ENCODE assay signal across 19 mouse cellular contexts in genomic region chr6:39061180-39061579, GRCm38 (mm10). TPM values are rescaled to one million over a fixed set of nuclear protein-coding genes. Genes with fewer than 3 reads are reported as not detected.
DNase-seq lines count a peak whose midpoint lies in the region; ATAC-seq lines count a peak whose summit lies in the region.
"Had no signal": no experiment of that assay in that cellular context is flagged by ENCODE, and none has a peak within 500 bp of the region (broad histone marks: within the 10 kb centered on the region; RNA-seq: fewer than 3 reads in every experiment).

No protein-coding gene starts in this region.

- WGBS in kidney, embryonic 15.5 days = 59% methylated on average over 4 of the region's 4 CpGs
- 22% methylated on average over 4 of the region's 4 CpGs for WGBS in hindbrain, embryonic 13.5 days
- 29% methylated on average over 4 of the region's 4 CpGs for WGBS in hindbrain, embryonic 16.5 days
- WGBS in midbrain, embryonic 15.5 days = 20% methylated on average over 4 of the region's 4 CpGs

- peaks cover 23% of the 10 kb centered on the region for H3K4me1 ChIP-seq in kidney, embryonic 15.5 days
- H3K4me1 ChIP-seq in hindbrain, embryonic 13.5 days (replicated peaks) = peaks cover 12% of the 10 kb centered on the region
- no peaks in the 10 kb centered on the region; the same call in none of the 2 replicates for H3K4me1 ChIP-seq in hindbrain, embryonic 16.5 days (ENCODE audit: control insufficient read depth, insufficient read depth, low read depth, low read length)
- H3K4me1 ChIP-seq in midbrain, embryonic 15.5 days = peaks cover 6% of the 10 kb centered on the region; the same call in 1 of the 2 replicates
- H3K4me1 ChIP-seq: embryonic facial prominence, embryonic 15.5 days had no signal

- H3K4me2 ChIP-seq in kidney, embryonic 15.5 days = no peak overlapping the region
- H3K4me2 ChIP-seq in hindbrain, embryonic 13.5 days = no peak overlapping the region
- H3K4me2 ChIP-seq in hindbrain, embryonic 16.5 days (ENCODE audit: low read length) = no peak overlapping the region
- no peak overlapping the region for H3K4me2 ChIP-seq in midbrain, embryonic 15.5 days
- H3K4me2 ChIP-seq: embryonic facial prominence, embryonic 15.5 days; forebrain, embryonic 12.5 days; heart, embryonic 15.5 days had no signal

- DNase-seq in kidney, adult 9 months = no peak
- DNase-seq in heart, postnatal 4 days = no peak
- DNase-seq in frontal cortex, postnatal 25 days (ENCODE audit: low spot score in 2 of 2) = no peak
- DNase-seq: cerebellum, adult 11-12 months; cerebellum, postnatal 36 days; gastrocnemius, adult 2 months; heart, adult 11 months; kidney, postnatal 10 days; right cerebral cortex, postnatal 14 days had no signal

- ATAC-seq in kidney, embryonic 15.5 days (replicated peaks; ENCODE audit: low FRiP score) = no peak
- peak; percentile 52 for ATAC-seq in hindbrain, embryonic 13.5 days (ENCODE audit: low FRiP score)
- ATAC-seq in hindbrain, embryonic 16.5 days = peak; percentile 55
- peak; percentile 52 for ATAC-seq in midbrain, embryonic 15.5 days (replicated peaks)
- ATAC-seq: inflammation-experienced regulatory T-cells, adult 6 months had no signal

- H3K9ac ChIP-seq in kidney, embryonic 15.5 days = no peak overlapping the region
- no peak overlapping the region for H3K9ac ChIP-seq in hindbrain, embryonic 13.5 days
- H3K9ac ChIP-seq in hindbrain, embryonic 16.5 days (ENCODE audit: low read depth, low read length) = no peak overlapping the region
- H3K9ac ChIP-seq in midbrain, embryonic 15.5 days = no peak overlapping the region
- H3K9ac ChIP-seq: embryonic facial prominence, embryonic 15.5 days; forebrain, embryonic 12.5 days; heart, embryonic 15.5 days had no signal

- no peaks in the 10 kb centered on the region for H3K36me3 ChIP-seq in kidney, embryonic 15.5 days
- no peaks in the 10 kb centered on the region for H3K36me3 ChIP-seq in hindbrain, embryonic 13.5 days
- no peaks in the 10 kb centered on the region for H3K36me3 ChIP-seq in hindbrain, embryonic 16.5 days (ENCODE audit: control insufficient read depth, insufficient read depth, low read length)
- no peaks in the 10 kb centered on the region for H3K36me3 ChIP-seq in midbrain, embryonic 15.5 days (replicated peaks)
- H3K36me3 ChIP-seq: embryonic facial prominence, embryonic 15.5 days; forebrain, embryonic 12.5 days; G1E; heart, embryonic 15.5 days had no signal

- no peaks in the 10 kb centered on the region for H3K27me3 ChIP-seq in kidney, embryonic 15.5 days
- H3K27me3 ChIP-seq in hindbrain, embryonic 13.5 days = no peaks in the 10 kb centered on the region
- no peaks in the 10 kb centered on the region for H3K27me3 ChIP-seq in hindbrain, embryonic 16.5 days (replicated peaks; ENCODE audit: control insufficient read depth, insufficient read depth, low read length)
- no peaks in the 10 kb centered on the region for H3K27me3 ChIP-seq in midbrain, embryonic 15.5 days (replicated peaks)
- H3K27me3 ChIP-seq: embryonic facial prominence, embryonic 15.5 days; forebrain, embryonic 12.5 days; heart, embryonic 15.5 days had no signal

- H3K27ac ChIP-seq in kidney, embryonic 15.5 days = 0 out of 2 replicates have a peak overlapping the region, but pooled peaks have one; percentile 7
- H3K27ac ChIP-seq in hindbrain, embryonic 13.5 days = peak overlapping the region; percentile 69
- H3K27ac ChIP-seq in hindbrain, embryonic 16.5 days (ENCODE audit: low read depth, low read length) = peak overlapping the region; percentile 29
- H3K27ac ChIP-seq in midbrain, embryonic 15.5 days = peak overlapping the region; percentile 31; the same call in 1 of the 2 replicates
- H3K27ac ChIP-seq: embryonic facial prominence, embryonic 15.5 days; forebrain, embryonic 12.5 days; gastrocnemius, adult 2 months; heart, embryonic 15.5 days; macrophage had no signal

- no peak overlapping the region for H3K4me3 ChIP-seq in kidney, embryonic 15.5 days (replicated peaks)
- H3K4me3 ChIP-seq in hindbrain, embryonic 13.5 days = no peak overlapping the region
- H3K4me3 ChIP-seq in hindbrain, embryonic 16.5 days (ENCODE audit: low read length) = no peak overlapping the region
- no peak overlapping the region for H3K4me3 ChIP-seq in midbrain, embryonic 15.5 days
- H3K4me3 ChIP-seq: embryonic facial prominence, embryonic 15.5 days; forebrain, embryonic 12.5 days; gastrocnemius, adult 2 months; heart, embryonic 15.5 days had no signal

- no peaks in the 10 kb centered on the region for H3K9me3 ChIP-seq in kidney, embryonic 15.5 days (replicated peaks)
- no peaks in the 10 kb centered on the region for H3K9me3 ChIP-seq in hindbrain, embryonic 13.5 days
- H3K9me3 ChIP-seq in hindbrain, embryonic 16.5 days (ENCODE audit: control insufficient read depth, low read length) = no peaks in the 10 kb centered on the region
- no peaks in the 10 kb centered on the region for H3K9me3 ChIP-seq in midbrain, embryonic 15.5 days
- H3K9me3 ChIP-seq: embryonic facial prominence, embryonic 15.5 days; forebrain, embryonic 12.5 days; heart, embryonic 15.5 days had no signal

RNA-seq across cellular contexts. Expression of gene Parp12, which starts 57.0 kb away (rescaled TPM):
- polyA plus RNA-seq in kidney, embryonic 15.5 days (2015; fragmentation: Nextera tagmentation; extraction: Ambion mirVana) = 7.4 and 8.0 TPM in 2 replicates
- 2.2 and 2.7 TPM in 2 replicates for polyA plus RNA-seq in hindbrain, embryonic 13.5 days (2015; fragmentation: Nextera tagmentation; extraction: Ambion mirVana)
- 2.4 and 3.0 TPM in 2 replicates for polyA plus RNA-seq in hindbrain, embryonic 16.5 days (2015; fragmentation: Nextera tagmentation; extraction: Ambion mirVana)
- 2.3 and 3.1 TPM in 2 replicates for polyA plus RNA-seq in midbrain, embryonic 15.5 days (2015; fragmentation: Nextera tagmentation; extraction: Ambion mirVana)
- total RNA-seq in heart, postnatal 4 days (2021) = 10 to 100 TPM; 14.6 to 15.7 TPM
- total RNA-seq: G1E had no signal
- polyA plus RNA-seq: G1E had no signal

Comparison
In these comparisons a context has a peak if more than half of its experiments do, and no peak if none do; other contexts are left out.
1. H3K27ac ChIP-seq: peak in every context shown above with its lines; median percentile 69 in hindbrain, embryonic 13.5 days; 31 in midbrain, embryonic 15.5 days; 29 in hindbrain, embryonic 16.5 days; 7 in kidney, embryonic 15.5 days.